Mouse (Mus musculus) retina, embryonic 14.5 days (tissue): ENCODE results near the gene Gm21119.
"Not testable (repeated sequence)": the region's sequence is repeated elsewhere in the genome, so short reads cannot be mapped to it uniquely, and the experiment has no call there.

Source experiments
- DNase-seq: peaks from one replicate; pipeline ENCODE4 v3.0.0-alpha.2; 2015; ENCODE audit warnings: low spot score

Gene Gm21119

DNA sequence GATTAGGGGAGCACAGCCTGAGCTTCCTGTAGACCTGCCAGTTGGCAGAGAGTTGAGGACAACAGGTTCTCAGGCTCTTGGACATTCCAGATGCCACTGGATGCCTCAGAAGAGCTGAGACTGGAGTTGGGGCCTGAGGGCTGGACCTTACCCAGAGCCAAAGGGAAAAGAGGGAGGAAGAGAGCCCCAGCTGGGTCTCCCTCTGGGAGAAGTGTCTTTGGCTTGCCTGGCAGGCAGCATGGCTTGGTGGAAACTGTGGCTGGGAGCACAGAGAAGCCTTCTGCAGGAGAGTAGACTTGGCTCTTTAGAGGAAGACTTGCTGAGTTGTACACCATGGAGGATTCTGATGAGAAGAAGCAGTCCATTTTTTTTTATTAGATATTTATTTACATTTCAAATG lies 38.3 kb downstream of the Gm21119 start:
- DNase-seq: not testable (repeated sequence)

DNA sequence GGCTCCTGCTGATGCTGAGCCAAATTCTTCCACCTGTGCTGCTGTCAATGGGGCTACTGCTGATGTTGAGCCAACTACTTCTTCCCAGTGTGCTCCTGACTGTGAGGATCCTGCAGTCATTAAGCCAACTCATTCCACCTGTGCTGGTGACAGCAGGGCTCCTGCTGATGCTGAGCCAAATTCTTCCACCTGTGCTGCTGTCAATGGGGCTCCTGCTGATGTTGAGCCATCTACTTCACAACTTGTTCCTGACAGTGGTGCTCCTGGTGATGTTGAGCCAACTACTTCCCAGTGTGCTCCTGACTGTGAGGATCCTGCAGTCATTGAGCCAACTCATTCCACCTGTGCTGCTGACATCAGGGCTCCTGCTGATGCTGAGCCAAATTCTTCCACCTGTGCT lies 63.7 kb downstream of the Gm21119 start:
- DNase-seq: not testable (repeated sequence)
